Mouse (Mus musculus) mesoderm, embryonic 11.5 days (tissue): ENCODE measurements at regions not wholly inside any gene's neighbourhood (a gene's known extent, or its start where the extent isn't known, plus 50 kb on each side); places are given as distances from the start of the nearest gene placed in this dataset.

ENCODE experiments used
- DNase-seq: peaks from one replicate; pipeline ENCODE4 v3.0.0-alpha.2; 2012; ENCODE audit warnings: low read depth, low spot score

DNA sequence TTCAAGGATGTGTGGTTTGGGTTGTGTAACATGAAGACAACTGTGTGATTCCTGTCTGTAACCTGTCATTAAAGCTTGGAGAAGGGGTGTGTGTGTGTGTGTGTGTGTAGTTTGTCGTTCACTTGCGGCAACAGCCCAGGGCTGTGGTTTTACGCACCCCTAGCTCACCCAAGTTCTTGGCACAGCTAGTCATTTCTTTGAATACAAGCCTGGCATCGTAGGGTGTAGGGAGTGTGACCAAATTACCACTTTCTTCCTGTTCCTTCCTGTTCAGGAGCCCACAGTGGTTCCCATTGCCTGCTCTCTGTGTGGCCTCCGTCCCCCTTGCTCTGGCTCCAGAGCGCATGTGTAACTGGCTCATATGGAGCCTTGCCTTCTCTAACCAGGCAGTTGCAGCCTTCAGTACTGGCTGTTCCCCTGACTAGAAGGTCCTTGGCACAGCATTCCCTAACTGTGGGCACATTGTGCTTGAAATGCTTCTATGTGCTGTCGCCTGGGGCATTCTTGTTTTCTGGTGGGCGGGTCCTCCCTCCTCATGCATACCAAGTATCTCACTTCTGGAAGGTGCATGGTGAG, 167.4 kb upstream of the Ubr2 start:
- DNase-seq: no peak

DNA sequence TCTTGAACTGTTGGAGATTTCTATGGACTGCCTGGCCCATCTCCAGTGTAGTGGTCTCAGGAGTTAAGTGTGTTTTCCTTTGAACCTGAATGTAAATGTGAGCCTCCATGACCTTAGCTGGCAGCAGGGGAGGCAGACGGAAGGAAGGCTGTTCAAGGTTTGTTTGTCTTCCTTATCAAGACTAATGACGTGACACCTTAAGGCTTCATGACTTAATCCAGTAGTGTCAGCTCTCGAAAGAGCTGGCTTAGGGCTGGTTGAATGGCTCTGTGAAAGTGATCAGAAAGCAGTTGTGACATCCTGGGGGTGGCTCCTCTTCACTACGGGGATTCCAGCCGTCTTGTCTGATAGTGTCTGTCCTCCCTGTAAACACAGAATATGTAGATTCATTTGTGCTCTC, 166.0 kb upstream of the Ubr2 start:
- no peak for DNase-seq

DNA sequence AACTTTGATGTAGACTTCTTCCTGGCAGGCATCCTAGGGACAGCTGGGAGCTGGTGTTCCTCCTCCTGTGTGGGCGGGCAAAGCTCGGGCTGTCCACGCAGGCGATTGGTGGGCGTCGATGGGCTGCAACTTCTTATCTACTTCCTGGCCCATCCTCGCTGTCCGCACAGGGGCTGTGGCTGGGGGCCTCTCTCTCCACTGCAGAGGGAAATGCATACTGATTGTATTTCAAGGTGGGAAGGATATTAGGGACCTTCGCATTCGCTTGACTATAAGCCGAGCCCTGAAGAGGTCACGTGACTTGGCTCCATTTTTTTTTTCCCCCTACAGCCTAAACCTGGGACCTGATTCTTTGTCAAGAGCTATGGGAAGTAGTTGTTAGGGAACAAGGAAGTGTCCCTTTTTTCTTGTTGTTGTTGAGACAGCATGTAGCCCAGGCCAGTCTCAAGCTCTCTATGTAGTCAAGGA, 164.4 kb upstream of the Ubr2 start:
- peak; percentile 62 for DNase-seq

DNA sequence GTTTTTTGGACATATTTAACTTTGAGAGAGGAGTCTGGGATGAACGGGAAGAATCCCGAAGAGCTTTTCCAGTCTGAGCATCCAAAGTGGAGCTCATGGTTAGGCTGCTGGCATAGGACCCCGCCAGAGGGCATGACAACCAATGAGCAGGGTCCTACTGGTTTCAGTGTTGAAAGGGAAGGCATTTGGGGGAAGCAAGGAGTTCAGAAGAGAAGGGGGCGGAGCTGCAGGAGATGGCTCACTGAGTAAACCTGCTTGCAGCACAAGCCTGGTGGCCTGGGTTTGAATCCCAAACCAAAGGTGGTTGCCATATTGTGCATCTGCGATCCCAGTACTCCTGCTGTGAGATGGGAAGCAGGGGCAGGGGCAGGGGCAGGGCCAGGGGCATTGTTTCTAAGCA, 161.4 kb upstream of the Ubr2 start:
- no peak for DNase-seq

DNA sequence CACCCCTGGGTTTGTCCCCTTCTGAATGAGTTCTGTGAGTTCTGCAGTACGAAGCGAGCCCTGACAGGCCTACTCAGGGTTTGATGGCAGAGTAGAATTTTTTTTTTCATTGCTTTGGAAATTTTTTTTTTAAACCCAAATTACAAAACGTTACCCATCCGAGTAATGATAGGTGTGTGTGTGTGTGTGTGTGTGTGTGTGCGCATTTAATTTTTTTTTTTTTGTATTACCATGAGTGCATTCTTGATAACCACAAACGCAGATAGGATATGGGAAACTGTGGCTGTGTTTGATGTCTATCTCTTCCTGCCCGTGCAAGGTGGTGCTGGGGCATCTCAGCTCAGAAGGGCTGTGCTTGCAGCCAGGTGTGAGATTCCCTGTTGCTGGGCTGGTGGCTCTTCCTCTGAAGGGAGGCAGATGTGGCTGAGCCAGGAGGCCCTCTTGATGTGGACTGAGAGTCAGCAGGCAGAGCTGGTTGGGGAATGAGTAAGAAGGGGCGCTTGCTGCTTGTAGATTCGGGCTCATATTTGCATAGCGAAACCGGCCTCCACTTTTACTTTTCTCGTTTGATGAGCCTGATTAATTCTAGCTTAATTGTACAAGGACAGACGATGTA, 160.7 kb upstream of the Ubr2 start:
- DNase-seq: no peak

DNA sequence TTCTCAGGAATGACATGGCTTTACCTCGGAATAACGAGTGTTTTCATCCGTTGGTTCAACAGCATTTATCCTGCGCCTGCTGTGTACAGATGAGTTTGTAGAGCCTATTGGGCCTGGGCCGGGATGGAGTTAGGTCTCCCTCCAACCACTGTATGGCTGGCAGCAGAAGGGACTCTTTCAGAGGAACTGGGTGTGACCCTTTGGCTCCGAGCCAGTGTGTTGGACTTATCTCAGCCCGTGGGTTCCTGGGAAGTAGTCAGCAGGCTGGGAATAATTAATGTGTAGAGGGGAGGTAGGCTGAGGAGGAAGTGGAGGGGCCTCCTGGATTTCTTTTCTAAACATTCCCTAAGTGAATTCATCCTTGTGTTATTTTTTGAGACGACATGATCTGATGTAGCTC, 157.7 kb upstream of the Ubr2 start:
- DNase-seq: no peak

DNA sequence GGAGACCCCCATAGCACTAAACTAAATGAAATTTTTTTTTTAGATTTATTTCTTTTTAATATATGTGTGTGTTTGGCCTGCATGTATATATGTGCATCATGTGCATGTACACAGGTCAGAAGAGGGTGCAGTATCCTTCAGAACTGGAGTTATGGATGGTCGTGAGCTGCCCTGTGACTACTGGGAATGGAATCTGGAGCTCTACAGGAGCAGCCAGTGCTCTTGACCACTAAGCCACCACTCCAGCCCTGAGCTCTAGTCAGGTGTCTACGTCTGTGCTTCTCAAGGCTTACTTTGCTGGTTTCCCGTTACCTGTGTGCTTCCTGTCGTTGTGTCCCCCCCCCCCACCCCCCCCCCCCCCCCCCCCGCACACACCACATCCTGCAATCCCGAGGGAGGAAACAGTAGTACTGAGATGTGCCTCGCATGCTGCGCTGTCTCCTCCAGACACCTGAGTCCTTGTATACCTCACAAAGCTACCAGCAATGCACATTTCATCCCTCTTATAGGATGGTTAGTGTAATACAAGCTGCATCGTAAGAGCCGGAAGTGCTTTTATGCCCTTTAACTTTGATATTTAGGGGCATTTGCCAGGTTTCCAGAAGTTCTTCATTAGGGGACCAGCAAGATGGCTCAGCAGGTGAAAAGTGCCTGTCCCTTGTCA, 153.5 kb upstream of the Ubr2 start:
- DNase-seq: no peak

DNA sequence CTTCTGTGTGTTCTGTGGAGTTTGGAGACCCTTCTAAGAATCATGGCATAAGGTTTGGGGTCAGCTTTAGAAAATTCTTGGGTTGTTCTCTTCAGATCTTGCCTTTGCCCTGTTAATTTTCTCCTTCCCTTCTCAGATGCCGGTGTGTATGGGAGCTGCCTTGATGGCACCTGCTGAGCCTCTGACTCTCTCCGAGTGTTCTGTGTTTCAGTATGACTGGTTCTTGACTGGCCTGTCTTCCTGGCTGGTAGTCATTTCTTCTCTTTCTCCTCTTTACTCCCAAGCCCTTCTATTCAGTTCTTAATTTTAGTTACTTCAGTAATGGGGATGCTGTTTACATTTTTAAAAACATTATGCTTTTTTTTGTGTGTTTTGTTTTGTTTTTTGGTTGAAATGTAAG, 152.1 kb upstream of the Ubr2 start:
- no peak for DNase-seq

DNA sequence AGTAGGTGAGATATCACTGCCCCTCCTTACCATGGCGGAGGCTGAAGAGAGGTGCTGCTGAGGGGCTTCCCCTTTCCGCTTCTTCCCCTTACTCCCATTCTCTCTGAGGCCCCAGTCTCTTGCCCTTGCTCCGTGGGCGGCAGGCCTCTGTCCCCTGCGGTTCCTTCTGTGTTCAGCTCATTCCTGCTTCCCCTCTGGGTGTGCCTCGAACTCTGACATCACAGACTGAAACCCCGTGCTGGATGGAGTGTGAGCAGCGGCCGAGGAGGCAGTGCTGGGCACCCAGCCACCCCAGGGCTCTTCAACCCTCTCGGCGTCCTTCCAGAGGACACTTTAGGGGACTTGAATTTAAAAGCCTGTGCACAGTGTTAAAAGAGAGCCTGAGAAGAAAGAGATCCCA, 145.9 kb upstream of the Ubr2 start:
- no peak for DNase-seq

DNA sequence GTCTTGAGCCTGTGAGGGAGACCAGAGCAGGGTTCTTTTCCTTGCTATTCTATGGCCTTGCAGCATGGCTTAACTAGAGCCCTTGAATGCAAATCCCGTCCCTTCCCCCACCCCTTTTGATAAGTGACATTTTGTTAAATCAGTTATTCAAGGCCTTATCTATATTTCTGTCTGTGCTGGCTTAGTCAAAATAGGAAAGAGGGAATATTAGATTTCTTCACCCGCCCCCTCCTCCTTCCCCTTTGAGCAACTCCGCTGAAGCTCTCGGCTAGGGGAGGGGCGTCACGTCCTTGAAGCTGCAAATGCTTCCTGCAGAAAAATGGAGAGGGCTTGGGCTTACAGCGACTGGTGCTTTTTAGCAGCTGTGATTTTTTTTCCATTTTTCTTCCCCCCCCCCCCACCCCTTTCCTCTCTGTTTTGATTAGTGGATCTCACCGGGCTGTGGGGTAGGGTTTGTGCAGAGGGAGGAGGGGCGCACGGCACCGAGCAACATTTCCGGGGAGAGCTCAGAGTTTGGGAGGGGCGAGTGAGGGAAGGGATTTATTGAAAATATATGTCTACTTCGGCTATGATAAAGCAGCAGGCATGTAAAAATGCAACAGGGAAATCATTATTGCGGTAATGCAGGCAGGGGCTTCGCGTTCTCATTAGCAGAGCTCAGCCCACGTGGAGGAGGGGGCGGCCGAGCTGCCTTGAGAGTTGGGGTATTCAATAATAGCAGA, 141.4 kb upstream of the Ubr2 start:
- no peak for DNase-seq

DNA sequence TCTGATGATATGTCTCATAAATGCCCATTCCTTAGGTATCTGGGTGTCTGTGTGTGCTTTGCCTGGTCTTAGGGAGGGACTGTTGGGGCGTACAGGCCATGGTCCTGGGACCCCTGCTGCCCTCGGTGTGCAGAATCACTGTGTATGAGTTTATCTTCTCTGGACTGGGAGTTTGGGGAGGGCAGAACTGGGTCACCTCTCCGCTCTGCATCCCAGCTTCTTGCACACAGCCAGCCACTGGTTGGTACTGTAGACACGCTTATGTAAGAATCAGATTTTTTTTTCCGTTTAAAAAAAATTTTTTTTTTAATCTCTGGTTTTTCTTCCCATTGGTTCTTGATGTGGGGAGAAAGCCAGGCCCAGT, 140.8 kb upstream of the Ubr2 start:
- DNase-seq: no peak

DNA sequence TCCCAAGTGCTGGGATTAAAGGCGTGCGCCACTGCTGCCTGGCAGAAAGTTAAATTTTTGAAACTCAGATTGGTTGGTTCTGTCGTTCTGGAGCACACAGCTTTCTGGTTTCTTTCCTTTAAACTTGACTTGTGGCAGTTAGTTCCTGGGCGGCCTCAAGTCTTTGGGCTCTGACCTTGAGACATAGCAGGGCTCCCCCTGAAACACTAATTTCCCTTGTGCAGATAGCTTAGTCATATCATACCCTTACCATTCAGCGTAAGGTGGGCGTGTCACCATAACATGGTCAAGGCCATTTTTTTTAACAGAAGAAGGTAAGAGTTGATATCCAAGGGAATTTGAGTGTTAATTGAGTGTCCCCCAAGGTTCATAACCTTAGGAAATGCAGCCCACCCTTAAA, 140.3 kb upstream of the Ubr2 start:
- no peak for DNase-seq

DNA sequence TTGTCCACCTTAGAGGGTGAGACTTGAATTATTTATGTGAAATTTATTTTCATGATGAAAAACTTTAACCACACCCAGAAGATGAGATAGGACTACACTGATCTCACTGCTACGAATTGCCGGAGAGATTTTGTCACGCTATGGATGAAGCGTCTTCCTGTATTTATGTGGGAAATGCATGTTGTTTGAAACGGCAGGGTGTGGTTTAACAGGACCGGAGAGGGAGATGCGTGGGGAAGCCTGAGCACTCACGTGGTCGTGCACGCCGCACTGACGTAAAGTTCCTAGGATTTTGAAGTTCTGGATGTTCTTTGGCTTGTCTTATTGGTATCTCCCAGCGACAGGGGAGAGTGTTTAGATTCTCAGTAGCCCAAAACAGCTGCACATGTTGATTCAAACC, 139.3 kb upstream of the Ubr2 start:
- no peak for DNase-seq

DNA sequence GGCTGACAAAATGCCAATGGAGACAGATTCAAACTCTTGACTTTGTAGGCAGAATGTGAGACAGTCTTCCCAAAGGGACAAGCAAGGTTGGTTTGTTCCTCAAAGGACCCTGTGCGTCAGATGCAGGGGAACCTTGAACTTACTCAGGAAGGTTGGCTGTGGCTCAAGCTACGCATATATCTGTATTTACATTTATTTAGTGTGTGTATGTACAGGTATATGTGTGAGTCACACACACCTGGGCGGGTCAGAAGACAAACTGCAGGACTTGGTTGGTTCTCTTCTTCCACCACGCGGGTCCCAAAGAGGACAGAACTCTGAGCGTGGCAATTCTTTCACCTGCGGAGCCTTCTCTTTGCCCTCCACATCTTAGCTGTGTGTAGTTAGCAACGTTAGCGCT, 138.8 kb upstream of the Ubr2 start:
- no peak for DNase-seq

DNA sequence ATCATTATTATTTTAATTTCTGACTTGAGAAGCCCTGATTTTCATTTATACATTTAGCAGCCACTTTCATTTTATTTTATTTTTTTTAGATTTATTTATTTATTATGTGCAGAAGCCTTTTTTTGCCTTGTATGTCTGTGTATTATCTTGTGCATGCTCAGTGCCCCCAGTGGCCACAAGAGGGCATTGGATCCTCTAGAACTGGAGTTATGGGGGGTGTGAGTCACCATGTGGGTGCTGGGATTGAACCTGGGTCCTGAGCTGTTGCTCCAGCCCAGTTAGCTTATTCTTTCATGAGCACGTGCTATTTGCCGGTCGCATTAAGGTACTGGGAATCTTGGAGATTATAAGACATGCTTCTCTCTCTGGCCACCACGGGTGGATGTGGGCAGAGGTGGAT, 136.3 kb upstream of the Ubr2 start:
- no peak for DNase-seq

DNA sequence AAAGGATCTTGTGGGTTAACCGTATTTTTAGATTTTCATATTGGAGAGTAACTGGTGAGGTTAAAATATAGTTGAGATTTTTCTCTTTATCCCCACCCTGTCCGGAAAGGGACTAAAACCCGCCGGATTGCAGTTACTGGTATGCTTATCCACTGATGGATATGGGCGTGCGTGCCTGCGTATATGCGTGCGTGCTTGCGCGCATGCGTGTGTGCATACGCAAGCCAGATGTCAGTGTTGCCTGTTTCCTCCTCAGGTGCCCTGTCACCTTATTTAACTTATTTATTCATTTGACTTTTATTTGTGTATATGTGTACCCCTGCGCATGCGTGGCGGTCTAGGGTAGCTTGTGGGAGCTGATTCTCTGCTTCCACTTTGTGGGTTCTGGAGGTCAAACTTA, 135.2 kb upstream of the Ubr2 start:
- DNase-seq: no peak

DNA sequence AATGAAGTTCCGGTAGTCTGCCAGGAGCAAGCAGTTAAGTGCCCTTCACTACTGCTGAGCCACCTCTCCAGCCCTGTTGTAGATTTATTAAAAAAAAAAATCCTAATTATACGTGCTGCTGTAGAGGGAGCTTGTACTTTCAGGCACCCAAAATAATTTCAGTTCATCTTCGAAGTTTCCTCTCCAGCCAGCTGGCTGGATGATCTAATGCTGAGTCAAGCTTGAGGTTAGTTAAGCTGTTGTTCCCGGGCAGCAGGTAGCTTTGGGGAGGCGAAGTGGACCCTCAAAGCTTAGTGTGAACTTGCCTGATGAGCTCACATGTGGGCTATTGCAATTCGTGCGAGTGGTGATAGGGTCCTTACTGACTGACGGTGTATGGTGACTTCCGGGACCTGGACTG, 134.6 kb upstream of the Ubr2 start:
- no peak for DNase-seq

DNA sequence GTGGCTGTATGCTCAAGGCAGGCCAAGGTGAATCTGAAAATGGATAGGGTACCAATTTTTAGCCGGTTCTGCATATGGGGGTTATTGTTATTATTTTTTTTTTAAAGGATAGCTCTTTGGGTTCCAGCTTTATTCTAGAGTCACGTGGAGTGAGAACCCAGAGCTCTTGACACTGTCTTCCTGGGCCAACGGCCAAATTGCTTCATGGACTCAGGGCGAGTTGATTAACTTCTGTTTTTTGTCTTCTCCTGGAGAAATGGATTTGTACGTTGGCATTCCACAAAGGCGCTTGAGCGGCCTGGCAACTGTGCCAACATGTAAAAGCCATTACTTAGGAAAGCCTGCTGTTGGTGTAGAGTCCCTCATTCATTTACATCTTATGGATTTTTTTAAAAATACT, 134.1 kb upstream of the Ubr2 start:
- DNase-seq: no peak

DNA sequence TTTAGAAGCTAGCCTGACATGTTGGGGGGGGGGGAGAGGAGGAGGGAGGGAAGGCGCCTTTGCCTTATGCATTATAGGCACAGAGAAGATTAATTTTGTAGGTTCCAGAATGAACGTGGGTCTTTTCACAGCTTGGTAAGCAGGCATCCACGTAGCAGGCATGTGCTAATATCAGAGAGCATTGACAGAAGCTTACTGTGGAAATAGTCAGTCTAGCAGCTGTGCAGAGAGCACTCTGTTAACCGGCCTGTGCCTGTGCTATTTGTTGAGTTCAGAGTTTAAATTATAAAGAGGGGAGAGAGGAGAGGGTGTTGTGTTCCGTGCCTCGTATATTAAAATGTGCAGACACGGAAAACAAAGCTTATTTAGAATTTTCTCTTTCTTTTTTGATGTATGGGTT, 133.5 kb upstream of the Ubr2 start:
- DNase-seq: no peak

DNA sequence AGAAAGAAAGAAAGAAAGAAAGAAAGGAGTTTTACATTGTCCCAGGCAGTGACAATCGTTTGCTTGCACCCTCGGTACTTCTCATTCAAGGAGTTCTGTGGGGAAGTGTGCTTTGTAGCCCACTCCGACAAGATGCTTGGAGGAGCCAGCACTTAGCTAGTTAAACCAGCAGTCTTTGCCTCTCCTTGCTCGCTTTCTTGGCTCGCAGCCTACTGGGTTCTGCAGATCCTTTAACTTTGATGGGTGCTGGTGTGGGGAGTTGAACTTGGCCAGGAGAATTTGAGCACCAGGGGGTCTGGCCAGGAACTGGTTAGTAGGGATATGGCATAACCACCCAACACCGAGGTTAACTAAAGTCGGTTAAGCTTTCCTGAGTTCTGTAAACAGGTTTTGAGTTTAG, 132.5 kb upstream of the Ubr2 start:
- no peak for DNase-seq

DNA sequence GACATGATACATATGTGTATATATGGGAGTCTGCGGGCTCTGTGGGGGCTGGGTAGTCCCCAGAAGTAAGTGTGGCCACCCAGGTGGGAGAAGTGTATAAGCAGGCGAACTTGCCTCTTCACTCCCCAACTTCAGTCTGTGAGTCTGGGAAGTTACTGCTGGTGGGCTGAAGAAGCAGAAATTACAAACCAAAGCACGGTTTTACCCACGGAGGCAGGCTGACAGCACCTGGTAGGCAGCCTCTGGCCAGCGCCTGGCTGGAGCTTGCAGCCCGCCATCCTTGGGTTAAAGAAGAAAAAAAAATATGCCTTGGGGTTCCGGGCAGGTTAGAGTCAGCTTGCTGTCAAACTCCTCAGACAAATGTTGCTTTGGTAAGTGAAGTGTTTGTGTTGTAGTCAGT, 131.9 kb upstream of the Ubr2 start:
- no peak for DNase-seq

DNA sequence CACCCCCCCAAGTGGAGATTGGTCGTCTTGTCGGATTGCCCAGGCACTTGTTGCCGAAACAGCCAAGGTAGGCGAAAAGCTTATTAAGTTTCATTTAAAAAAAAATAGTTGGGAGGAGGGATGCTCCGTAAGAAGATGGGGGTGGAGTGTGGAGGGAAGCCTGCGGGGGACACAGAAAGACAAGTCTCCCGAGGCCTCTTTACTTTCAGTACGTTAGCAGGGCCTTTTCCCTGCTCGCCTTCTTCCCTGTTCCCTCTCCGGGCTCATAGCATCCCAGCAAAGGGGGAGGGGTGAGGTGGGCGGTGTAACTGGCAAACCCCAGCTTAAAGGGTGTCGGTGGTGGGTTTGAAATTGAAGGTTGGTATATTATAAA, 131.5 kb upstream of the Ubr2 start:
- no peak for DNase-seq
